ENCODE assay signal across 16 mouse cellular contexts in genomic region chr1:144200496-144200895, GRCm38 (mm10). TPM values are rescaled to one million over a fixed set of nuclear protein-coding genes. Genes with fewer than 3 reads are reported as not detected.
A peak's percentile ranks its signal among the peaks of the same experiment; 100 is the strongest.
DNase-seq lines count a peak whose midpoint lies in the region; ATAC-seq lines count a peak whose summit lies in the region.
"Had no signal": no experiment of that assay in that cellular context is flagged by ENCODE, and none has a peak within 500 bp of the region (broad histone marks: within the 10 kb centered on the region; RNA-seq: fewer than 3 reads in every experiment).

No protein-coding gene starts in this region.

- no peak for ATAC-seq in heart, embryonic 12.5 days (ENCODE audit: insufficient number of reproducible peaks, low FRiP score)
- ATAC-seq in common myeloid progenitor, adult 5-6 weeks (replicated peaks; ENCODE audit: low read depth, poor library complexity, severe bottlenecking): peak; percentile 82
- ATAC-seq in megakaryocyte-erythroid progenitor cell, adult 5-6 weeks (replicated peaks; ENCODE audit: low FRiP score, low TSS enrichment, poor library complexity, severe bottlenecking): peak; percentile 60
- no peak for ATAC-seq in erythroid progenitor cell, adult 5-6 weeks (replicated peaks; ENCODE audit: low FRiP score, poor library complexity, severe bottlenecking)
- ATAC-seq: forebrain, embryonic 15.5 days; intestine, embryonic 16.5 days had no signal

- H3K9me3 ChIP-seq in heart, embryonic 12.5 days (replicated peaks): no peaks in the 10 kb centered on the region
- H3K9me3 ChIP-seq: forebrain, embryonic 15.5 days had no signal

- 49% methylated on average over 2 of the region's 2 CpGs for WGBS in heart, embryonic 12.5 days

- peak; percentile 14 to 29 for DNase-seq in heart, adult 9 months (ENCODE audit: low spot score in 2 of 2)
- DNase-seq in A20 (ENCODE audit: low read depth, low spot score): peak; percentile 57
- DNase-seq in right cerebral cortex, postnatal 25 days: no peak
- no peak for DNase-seq in adrenal gland, postnatal 36 days
- DNase-seq: adrenal gland, adult 8-10 months; cerebellum, adult 18-20 months; gastrocnemius, postnatal 25 days; spleen, adult 18-20 months had no signal

- H3K36me3 ChIP-seq in heart, embryonic 12.5 days: no peaks in the 10 kb centered on the region
- H3K36me3 ChIP-seq: forebrain, embryonic 15.5 days had no signal

- H3K9ac ChIP-seq in heart, embryonic 12.5 days: no peak overlapping the region
- H3K9ac ChIP-seq: forebrain, embryonic 15.5 days had no signal

- no peak overlapping the region for H3K4me3 ChIP-seq in heart, embryonic 12.5 days
- H3K4me3 ChIP-seq: forebrain, embryonic 15.5 days; myocyte had no signal

- no peak overlapping the region for H3K4me2 ChIP-seq in heart, embryonic 12.5 days
- H3K4me2 ChIP-seq: forebrain, embryonic 15.5 days had no signal

- H3K4me1 ChIP-seq in heart, embryonic 12.5 days (replicated peaks): no peaks in the 10 kb centered on the region
- H3K4me1 ChIP-seq: forebrain, embryonic 15.5 days had no signal

- H3K27me3 ChIP-seq in heart, embryonic 12.5 days (replicated peaks): no peaks in the 10 kb centered on the region
- H3K27me3 ChIP-seq: forebrain, embryonic 15.5 days had no signal

- no peak overlapping the region for H3K27ac ChIP-seq in heart, embryonic 12.5 days (ENCODE audit: poor library complexity, severe bottlenecking)
- H3K27ac ChIP-seq: forebrain, embryonic 15.5 days had no signal

RNA-seq across cellular contexts. Expression of gene Rgs13, which starts 23.3 kb away (rescaled TPM):
- polyA plus RNA-seq in heart, embryonic 12.5 days (2016; fragmentation: Nextera tagmentation; extraction: Ambion mirVana): not detected in 2 replicates
- not detected in 2 replicates for total RNA-seq in common myeloid progenitor, adult 5-6 weeks (2017)
- not detected in 2 replicates for total RNA-seq in megakaryocyte-erythroid progenitor cell, adult 5-6 weeks (2014; fragmentation: Nextera tagmentation)
- total RNA-seq in megakaryocyte-erythroid progenitor cell, adult 5-6 weeks (2017): not detected in 2 replicates
- total RNA-seq in erythroid progenitor cell, adult 5-6 weeks (2015; ENCODE audit: low replicate concordance): not detected in 2 replicates
- total RNA-seq in erythroid progenitor cell, adult 5-6 weeks (2017; ENCODE audit: low replicate concordance): not detected in 2 replicates
- not detected for total RNA-seq in adrenal gland, postnatal 36 days (2021)
- total RNA-seq: adrenal gland, adult 8-10 months; heart, postnatal 25 days had no signal
- polyA plus RNA-seq: intestine, embryonic 16.5 days; myocyte had no signal

RNA-seq across cellular contexts. Expression of gene Rgs1, which starts 48.5 kb away (rescaled TPM):
- polyA plus RNA-seq in heart, embryonic 12.5 days (2016; fragmentation: Nextera tagmentation; extraction: Ambion mirVana): 0.10 and 0.37 TPM in 2 replicates
- 575 and 670 TPM in 2 replicates for total RNA-seq in common myeloid progenitor, adult 5-6 weeks (2017)
- total RNA-seq in megakaryocyte-erythroid progenitor cell, adult 5-6 weeks (2014; fragmentation: Nextera tagmentation): 2.6 and 5.2 TPM in 2 replicates
- total RNA-seq in megakaryocyte-erythroid progenitor cell, adult 5-6 weeks (2017): 123 and 679 TPM in 2 replicates
- total RNA-seq in erythroid progenitor cell, adult 5-6 weeks (2015; ENCODE audit: low replicate concordance): 3.6 and 12.2 TPM in 2 replicates
- 5.8 and 7.2 TPM in 2 replicates for total RNA-seq in erythroid progenitor cell, adult 5-6 weeks (2017; ENCODE audit: low replicate concordance)
- 1 to 10 TPM; 1.4 to 3.3 TPM for total RNA-seq in adrenal gland, postnatal 36 days (2021)
- total RNA-seq: gastrocnemius, postnatal 25 days had no signal
- polyA plus RNA-seq: forebrain, embryonic 15.5 days; myocyte had no signal

Comparison
In these comparisons a context has a peak if more than half of its experiments do, and no peak if none do; other contexts are left out.
1. DNase-seq: peak in heart, adult 9 months (2 of 2) and A20 (single experiment); none in right cerebral cortex, postnatal 25 days (single experiment) and adrenal gland, postnatal 36 days (0 of 2).
2. ATAC-seq: peak in common myeloid progenitor, adult 5-6 weeks (single experiment) and megakaryocyte-erythroid progenitor cell, adult 5-6 weeks (single experiment); none in heart, embryonic 12.5 days (single experiment) and erythroid progenitor cell, adult 5-6 weeks (single experiment).